8 mouse cellular contexts compared by ENCODE assay signal in genomic region chr7:4136771-4137531, GRCm38 (mm10). TPM values are rescaled to one million over a fixed set of nuclear protein-coding genes. Genes with fewer than 3 reads are reported as not detected.
DNase-seq lines count a peak whose midpoint lies in the region; ATAC-seq lines count a peak whose summit lies in the region.

Gene Leng8, plus strand, starts transcription at chr7:4137039.

- H3K27me3 ChIP-seq in heart, embryonic 14.5 days (ENCODE audit: control insufficient read depth, insufficient read depth, low read length): no peaks in the 10 kb centered on the region
- H3K27me3 ChIP-seq in liver, embryonic 13.5 days: no peaks in the 10 kb centered on the region
- no peaks in the 10 kb centered on the region for H3K27me3 ChIP-seq in stomach, embryonic 16.5 days (ENCODE audit: control insufficient read depth, insufficient read depth, low read length)

- H3K9me3 ChIP-seq in heart, embryonic 14.5 days (ENCODE audit: control insufficient read depth, low read length): no peaks in the 10 kb centered on the region
- no peaks in the 10 kb centered on the region for H3K9me3 ChIP-seq in liver, embryonic 13.5 days (replicated peaks)
- H3K9me3 ChIP-seq in stomach, embryonic 16.5 days (replicated peaks; ENCODE audit: control insufficient read depth, low read length): no peaks in the 10 kb centered on the region

- peak within 1 kb of the TSS; percentile 95 for H3K4me2 ChIP-seq in heart, embryonic 14.5 days (ENCODE audit: low read length)
- H3K4me2 ChIP-seq in liver, embryonic 13.5 days: peak within 1 kb of the TSS; percentile 96
- H3K4me2 ChIP-seq in stomach, embryonic 16.5 days (ENCODE audit: low read depth, low read length): peak within 1 kb of the TSS; percentile 75

- H3K4me3 ChIP-seq in heart, embryonic 14.5 days (ENCODE audit: control insufficient read depth in 1 of 2, insufficient read depth in 1 of 2, low read depth in 1 of 2, low read length in 2 of 2): peak within 1 kb of the TSS; percentile 78 to 93
- H3K4me3 ChIP-seq in liver, embryonic 13.5 days (replicated peaks): peak within 1 kb of the TSS; percentile 97
- peak within 1 kb of the TSS; percentile 93 for H3K4me3 ChIP-seq in stomach, embryonic 16.5 days (replicated peaks; ENCODE audit: low read length)

- H3K27ac ChIP-seq in heart, embryonic 14.5 days (replicated peaks in 1 of 2; ENCODE audit: control insufficient read depth in 1 of 2, insufficient read depth in 1 of 2, low read depth in 2 of 2, low read length in 2 of 2): peak within 1 kb of the TSS; percentile 91
- peak within 1 kb of the TSS; percentile 92 for H3K27ac ChIP-seq in liver, embryonic 13.5 days
- H3K27ac ChIP-seq in stomach, embryonic 16.5 days (ENCODE audit: low read length): peak within 1 kb of the TSS; percentile 97

- H3K4me1 ChIP-seq in heart, embryonic 14.5 days (ENCODE audit: control insufficient read depth in 2 of 2, insufficient read depth in 2 of 2, low read length in 2 of 2): peaks cover 0 to 14% of the 10 kb centered on the region in 2 experiments; a peak in 3 of 4 replicates
- peaks cover 27% of the 10 kb centered on the region for H3K4me1 ChIP-seq in liver, embryonic 13.5 days (replicated peaks)
- H3K4me1 ChIP-seq in stomach, embryonic 16.5 days (ENCODE audit: control insufficient read depth, insufficient read depth, low read length): peaks cover 16% of the 10 kb centered on the region

- DNase-seq in c-Kit-negative CD71-positive TER-119-positive erythroid progenitor cells, embryonic 14.5 days (ENCODE audit: low read depth, low spot score): peak; percentile 96
- peak; percentile 98 for DNase-seq in fibroblast of lung, adult 2 months (ENCODE audit: low read depth)
- peak; percentile 99 for DNase-seq in kidney, postnatal 14 days
- DNase-seq in liver, embryonic 13.5 days: peak; percentile 99
- peak; percentile 98 for DNase-seq in neural tube, embryonic 10.5 days (ENCODE audit: extremely low spot score, low spot score)

- ATAC-seq in CD4-positive, CD25-positive, alpha-beta regulatory T cell, adult 4 months: peak; percentile 94
- peak; percentile 98 for ATAC-seq in heart, embryonic 14.5 days (ENCODE audit: insufficient number of reproducible peaks, insufficient read depth, low FRiP score, low read depth)
- ATAC-seq in liver, embryonic 13.5 days (ENCODE audit: low read depth): peak; percentile 97
- peak; percentile 99 for ATAC-seq in stomach, embryonic 16.5 days (ENCODE audit: insufficient read depth, low FRiP score)

- under 1% methylated on average over 64 of the region's 78 CpGs for WGBS in heart, embryonic 14.5 days
- under 1% methylated on average over 75 of the region's 78 CpGs for WGBS in liver, embryonic 13.5 days (ENCODE audit: insufficient replicate concordance)
- under 1% methylated on average over 72 of the region's 78 CpGs for WGBS in stomach, embryonic 16.5 days

- peak within 1 kb of the TSS; percentile 91 for H3K9ac ChIP-seq in heart, embryonic 14.5 days (ENCODE audit: low read length)
- peak within 1 kb of the TSS; percentile 81 for H3K9ac ChIP-seq in liver, embryonic 13.5 days
- H3K9ac ChIP-seq in stomach, embryonic 16.5 days (ENCODE audit: low read length): peak within 1 kb of the TSS; percentile 95

- peaks cover 42% of the 10 kb centered on the region for H3K36me3 ChIP-seq in heart, embryonic 14.5 days (ENCODE audit: control insufficient read depth, insufficient read depth, low read length)
- peaks cover 41% of the 10 kb centered on the region for H3K36me3 ChIP-seq in liver, embryonic 13.5 days
- H3K36me3 ChIP-seq in stomach, embryonic 16.5 days (ENCODE audit: control insufficient read depth, insufficient read depth, low read length): peaks cover 21% of the 10 kb centered on the region

RNA-seq across cellular contexts. Expression of gene Leng8, which starts in this region (rescaled TPM):
- 10 to 100 TPM; 23.4 to 27.4 TPM for polyA plus RNA-seq in CD4-positive, CD25-positive, alpha-beta regulatory T cell, adult 4 months (2017; shearing (Covaris generic))
- 27.0 and 43.6 TPM in 2 replicates for polyA plus RNA-seq in heart, embryonic 14.5 days (2014; fragmentation: Nextera tagmentation; extraction: Ambion mirVana)
- 16.3 and 22.9 TPM in 2 replicates for polyA plus RNA-seq in liver, embryonic 13.5 days (2015; fragmentation: Nextera tagmentation; extraction: Ambion mirVana)
- polyA plus RNA-seq in stomach, embryonic 16.5 days (2015; fragmentation: Nextera tagmentation; extraction: Ambion mirVana): 50.9 and 51.4 TPM in 2 replicates

Comparison
In these comparisons a context has a peak if more than half of its experiments do, and no peak if none do; other contexts are left out.
1. Peak in every context shown above with its lines: DNase-seq, ATAC-seq, H3K4me3 ChIP-seq and H3K27ac ChIP-seq.